Mouse (Mus musculus): ENCODE results near the gene Ccdc92.

DNA sequence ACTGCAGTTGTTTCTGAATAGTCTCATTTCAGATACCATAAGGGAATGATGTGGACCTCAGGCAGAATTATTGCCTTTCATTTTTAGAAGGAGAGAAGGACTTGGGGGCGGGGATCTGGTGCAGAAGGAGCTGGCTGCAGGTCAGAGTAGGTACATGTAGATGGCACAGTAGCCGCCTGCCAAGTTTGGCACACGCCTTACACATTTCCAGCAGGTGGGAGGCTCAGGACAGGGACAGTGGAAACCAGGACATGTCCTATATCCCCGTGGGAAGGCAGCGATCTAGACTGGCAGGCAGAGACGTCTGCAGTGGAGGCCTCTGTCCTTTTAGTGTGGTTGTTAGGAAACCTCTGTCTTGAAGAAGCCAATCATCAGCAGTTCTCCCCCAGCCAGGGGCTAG is 17.6 kb upstream of the Ccdc92 start:
- TF ChIP-seq CTCF (conservative IDR thresholded peaks at IDR 0.05; ENCODE audit: insufficient read depth, insufficient read length, low read depth, low read length) = no peak
- TF ChIP-seq POLR2A (IDR thresholded peaks at IDR 0.05; ENCODE audit: low read depth, low read length) = no peak
